Mouse (Mus musculus) kidney, adult 9 months (tissue): Measurements from ENCODE around the gene Tchp.

Experiments used
- DNase-seq: peaks from one replicate; pipeline ENCODE4 v3.0.0; 2022

Tchp gene

GRCm38 (mm10) chr5:114742572-114742971, 35.0 kb downstream of the Tchp start:
- no peak for DNase-seq

- DNase-seq = no peak
Measured at GRCm38 (mm10) chr5:114742998-114743696, 35.6 kb downstream of the Tchp start.

GRCm38 (mm10) chr5:114743697-114744090, 36.1 kb downstream of the Tchp start:
- DNase-seq = no peak

GRCm38 (mm10) chr5:114745581-114745980, 38.0 kb downstream of the Tchp start:
- no peak for DNase-seq

- no peak for DNase-seq
Measured at GRCm38 (mm10) chr5:114746886-114747285, 39.3 kb downstream of the Tchp start.

- no peak for DNase-seq
Measured at GRCm38 (mm10) chr5:114747521-114747920, 40.0 kb downstream of the Tchp start.

GRCm38 (mm10) chr5:114750325-114750724, 42.8 kb downstream of the Tchp start:
- DNase-seq = no peak

GRCm38 (mm10) chr5:114752397-114752796, 44.8 kb downstream of the Tchp start:
- DNase-seq = no peak

GRCm38 (mm10) chr5:114753384-114753783, 45.8 kb downstream of the Tchp start:
- no peak for DNase-seq

GRCm38 (mm10) chr5:114759536-114760090, 52.1 kb downstream of the Tchp start:
- DNase-seq = no peak

- no peak for DNase-seq
Measured at GRCm38 (mm10) chr5:114761980-114762379, 54.4 kb downstream of the Tchp start.

GRCm38 (mm10) chr5:114764812-114765735, 57.5 kb downstream of the Tchp start:
- no peak for DNase-seq

- no peak for DNase-seq
Measured at GRCm38 (mm10) chr5:114766686-114767085, 59.1 kb downstream of the Tchp start.

- DNase-seq = no peak
Measured at GRCm38 (mm10) chr5:114767185-114767584, 59.6 kb downstream of the Tchp start.

- DNase-seq = no peak
Measured at GRCm38 (mm10) chr5:114769786-114770185, 62.2 kb downstream of the Tchp start.

GRCm38 (mm10) chr5:114771796-114772195, 64.2 kb downstream of the Tchp start:
- no peak for DNase-seq
